16 mouse cellular contexts compared by ENCODE assay signal in the genomic region with DNA sequence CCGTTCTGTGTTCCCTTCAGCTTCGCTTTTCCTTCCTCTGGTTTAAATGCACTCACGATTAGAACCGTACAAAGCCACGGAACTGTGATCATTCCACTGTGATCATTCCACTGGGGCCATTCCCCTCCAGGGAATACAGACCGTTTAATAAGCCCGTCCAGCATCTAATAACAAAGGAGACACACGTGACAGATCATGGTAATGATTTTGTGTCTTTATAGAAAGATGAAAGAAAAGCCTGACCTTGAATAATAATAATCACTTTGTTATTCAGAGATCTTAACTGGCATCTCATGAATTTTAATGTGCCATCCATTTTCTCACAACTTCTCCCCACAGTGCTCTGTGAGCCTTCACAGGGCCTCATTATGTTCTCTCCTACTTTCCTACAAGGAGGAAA. TPM values are rescaled to one million over a fixed set of nuclear protein-coding genes. Genes with fewer than 3 reads are reported as not detected.
DNase-seq lines count a peak whose midpoint lies in the region; ATAC-seq lines count a peak whose summit lies in the region.
"Had no signal": no experiment of that assay in that cellular context is flagged by ENCODE, and none has a peak within 500 bp of the region (broad histone marks: within the 10 kb centered on the region; RNA-seq: fewer than 3 reads in every experiment).

No protein-coding gene starts in this region.

- no peak overlapping the region for H3K9ac ChIP-seq in neural tube, embryonic 13.5 days
- no peak overlapping the region for H3K9ac ChIP-seq in neural tube, embryonic 15.5 days (replicated peaks)
- no peak overlapping the region for H3K9ac ChIP-seq in forebrain, embryonic 15.5 days (replicated peaks)
- H3K9ac ChIP-seq: embryonic facial prominence, embryonic 13.5 days; intestine, embryonic 15.5 days; limb, embryonic 13.5 days had no signal

- peaks cover 12% of the 10 kb centered on the region for H3K4me1 ChIP-seq in neural tube, embryonic 13.5 days (replicated peaks)
- peaks cover 3% of the 10 kb centered on the region; the same call in 1 of the 2 replicates for H3K4me1 ChIP-seq in neural tube, embryonic 15.5 days
- H3K4me1 ChIP-seq in forebrain, embryonic 15.5 days: peaks cover 15% of the 10 kb centered on the region
- H3K4me1 ChIP-seq in midbrain, embryonic 10.5 days: peaks cover 17% of the 10 kb centered on the region
- H3K4me1 ChIP-seq: embryonic facial prominence, embryonic 13.5 days; intestine, embryonic 15.5 days; limb, embryonic 13.5 days had no signal

- H3K4me2 ChIP-seq in neural tube, embryonic 13.5 days: 0 out of 2 replicates have a peak overlapping the region, but pooled peaks have one; percentile 18
- no peak overlapping the region for H3K4me2 ChIP-seq in neural tube, embryonic 15.5 days
- H3K4me2 ChIP-seq in forebrain, embryonic 15.5 days (replicated peaks): 0 out of 2 replicates have a peak overlapping the region, but pooled peaks have one; percentile 4
- H3K4me2 ChIP-seq: embryonic facial prominence, embryonic 13.5 days; intestine, embryonic 15.5 days; limb, embryonic 13.5 days had no signal

- no peak overlapping the region for H3K4me3 ChIP-seq in neural tube, embryonic 13.5 days
- H3K4me3 ChIP-seq in neural tube, embryonic 15.5 days (replicated peaks): no peak overlapping the region
- H3K4me3 ChIP-seq in forebrain, embryonic 15.5 days: no peak overlapping the region
- peak overlapping the region; percentile 1; the same call in 1 of the 2 replicates for H3K4me3 ChIP-seq in midbrain, embryonic 10.5 days
- H3K4me3 ChIP-seq: embryonic facial prominence, embryonic 13.5 days; gastrocnemius, adult 2 months; intestine, embryonic 15.5 days; limb, embryonic 13.5 days had no signal

- H3K27ac ChIP-seq in neural tube, embryonic 13.5 days (replicated peaks): peak overlapping the region; percentile 59
- no peak overlapping the region for H3K27ac ChIP-seq in neural tube, embryonic 15.5 days (replicated peaks)
- peak overlapping the region; percentile 85 for H3K27ac ChIP-seq in forebrain, embryonic 15.5 days (replicated peaks)
- peak overlapping the region; percentile 65 for H3K27ac ChIP-seq in midbrain, embryonic 10.5 days (replicated peaks)
- H3K27ac ChIP-seq: embryonic facial prominence, embryonic 13.5 days; gastrocnemius, adult 2 months; intestine, embryonic 15.5 days; limb, embryonic 13.5 days had no signal

- no peak for DNase-seq in midbrain, embryonic 10.5 days (ENCODE audit: low spot score)
- DNase-seq in gastrocnemius, postnatal 14 days: no peak
- no peak for DNase-seq in cerebellum, adult 18-20 months
- DNase-seq in embryo, embryonic 10.5 days (ENCODE audit: low spot score): no peak
- DNase-seq: cerebellum, postnatal 36 days; gastrocnemius, adult 2 months; lung, postnatal 36 days; right cerebral cortex, adult 18-20 months; spleen, adult 18-20 months had no signal

- H3K27me3 ChIP-seq in neural tube, embryonic 13.5 days: no peaks in the 10 kb centered on the region
- H3K27me3 ChIP-seq in neural tube, embryonic 15.5 days (replicated peaks): no peaks in the 10 kb centered on the region
- H3K27me3 ChIP-seq in forebrain, embryonic 15.5 days: no peaks in the 10 kb centered on the region
- H3K27me3 ChIP-seq in midbrain, embryonic 10.5 days (ENCODE audit: low read depth, poor library complexity, severe bottlenecking): no peaks in the 10 kb centered on the region
- H3K27me3 ChIP-seq: embryonic facial prominence, embryonic 13.5 days; intestine, embryonic 15.5 days; limb, embryonic 13.5 days had no signal

- H3K36me3 ChIP-seq in neural tube, embryonic 13.5 days: no peaks in the 10 kb centered on the region
- H3K36me3 ChIP-seq in neural tube, embryonic 15.5 days: no peaks in the 10 kb centered on the region
- H3K36me3 ChIP-seq in forebrain, embryonic 15.5 days: no peaks in the 10 kb centered on the region
- H3K36me3 ChIP-seq in midbrain, embryonic 10.5 days: no peaks in the 10 kb centered on the region
- H3K36me3 ChIP-seq: embryonic facial prominence, embryonic 13.5 days; intestine, embryonic 15.5 days; limb, embryonic 13.5 days had no signal

- WGBS in neural tube, embryonic 13.5 days: 21% methylated on average over 8 of the region's 8 CpGs
- WGBS in neural tube, embryonic 15.5 days: 19% methylated on average over 8 of the region's 8 CpGs
- 10% methylated on average over 8 of the region's 8 CpGs for WGBS in forebrain, embryonic 15.5 days
- WGBS in midbrain, embryonic 10.5 days: 53% methylated on average over 8 of the region's 8 CpGs

- no peak for ATAC-seq in neural tube, embryonic 13.5 days (ENCODE audit: low read depth)
- no peak for ATAC-seq in neural tube, embryonic 15.5 days (ENCODE audit: low FRiP score)
- peak; percentile 53; the same call in 1 of the 2 replicates for ATAC-seq in forebrain, embryonic 15.5 days (replicated peaks)
- ATAC-seq: CD4-positive, CD25-positive, alpha-beta regulatory T cell, adult 4 months; intestine, embryonic 15.5 days had no signal

- intact Hi-C loops in gastrocnemius, postnatal 14 days (cut with DNase I; ENCODE audit: low total_unique reads): no loop called here

- H3K9me3 ChIP-seq in neural tube, embryonic 13.5 days: no peaks in the 10 kb centered on the region
- no peaks in the 10 kb centered on the region for H3K9me3 ChIP-seq in neural tube, embryonic 15.5 days (replicated peaks)
- no peaks in the 10 kb centered on the region for H3K9me3 ChIP-seq in forebrain, embryonic 15.5 days
- no peaks in the 10 kb centered on the region for H3K9me3 ChIP-seq in midbrain, embryonic 10.5 days (replicated peaks)
- H3K9me3 ChIP-seq: embryonic facial prominence, embryonic 13.5 days; intestine, embryonic 15.5 days; limb, embryonic 13.5 days had no signal

RNA-seq across cellular contexts. Expression of a gene that starts 12.0 kb away (rescaled TPM):
- polyA plus RNA-seq in neural tube, embryonic 13.5 days (2015; fragmentation: Nextera tagmentation; extraction: Ambion mirVana): 24.2 and 27.8 TPM in 2 replicates
- 15.5 and 15.7 TPM in 2 replicates for polyA plus RNA-seq in neural tube, embryonic 15.5 days (2015; fragmentation: Nextera tagmentation; extraction: Ambion mirVana)
- 31.2 and 31.7 TPM in 2 replicates for polyA plus RNA-seq in forebrain, embryonic 15.5 days (2015; fragmentation: Nextera tagmentation; extraction: Ambion mirVana)
- 41.7 and 46.1 TPM in 2 replicates for polyA plus RNA-seq in midbrain, embryonic 10.5 days (2016; fragmentation: Nextera tagmentation; extraction: Ambion mirVana)
- total RNA-seq in gastrocnemius, postnatal 14 days (2021): 10 to 100 TPM; 11.8 to 12.1 TPM
